Mouse (Mus musculus) effector memory CD4-positive, alpha-beta T cell, adult 7 months (primary cell): ENCODE results near the gene Prss38. TPM values are rescaled to one million over a fixed set of nuclear protein-coding genes. Genes with fewer than 3 reads are reported as not detected.

ENCODE experiments used
- polyA plus RNA-seq: library from polyadenylated mRNA; unstranded; fragments of 100-300 nt; shearing (Covaris generic); gene quantifications from one replicate; pipeline ENCODE4 v1.2.1, GENCODE M21; 2017

The Prss38 gene
- not detected for polyA plus RNA-seq

DNA sequence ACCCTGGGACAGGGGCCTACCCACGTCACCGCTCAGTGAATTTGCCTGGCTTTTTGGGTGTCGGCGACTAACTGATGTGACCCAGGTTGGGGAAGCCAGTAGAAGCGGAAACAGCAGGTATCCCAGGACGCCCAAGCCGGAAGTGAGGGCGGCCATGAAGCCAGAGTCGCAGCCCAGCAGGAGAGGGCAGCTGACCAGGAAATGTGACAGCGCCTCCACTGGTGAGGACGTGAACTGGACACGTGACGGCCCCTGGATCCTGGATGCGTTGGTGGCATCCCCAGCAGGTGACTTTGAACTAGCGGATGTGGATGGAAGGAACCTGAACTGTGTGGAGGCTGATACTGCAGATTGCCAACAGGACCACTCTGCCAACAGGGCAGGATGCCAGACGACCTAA, at the start of gene Prss38:
Gene Prss38 (minus strand): TSS at position 183 of the 400 bp plus-strand sequence.

Other genes with a start within 250 kb of the Prss38 start
- gene Obscn, start 239.3 kb downstream of the Prss38 start, polyA plus RNA-seq, result 0.12 TPM
- 11.0 TPM for gene Iba57, start 211.9 kb downstream of the Prss38 start, polyA plus RNA-seq
- gene Gjc2, start 192.4 kb downstream of the Prss38 start, polyA plus RNA-seq, result not detected
- gene Guk1, start 183.4 kb downstream of the Prss38 start, polyA plus RNA-seq, result 51.1 TPM
- gene Mrpl55, start 173.2 kb downstream of the Prss38 start, polyA plus RNA-seq, result 21.3 TPM
- 45.8 TPM for gene 2310033P09Rik, start 167.3 kb downstream of the Prss38 start, polyA plus RNA-seq
- gene Arf1, start 147.4 kb downstream of the Prss38 start, polyA plus RNA-seq, result 618 TPM
- gene Wnt3a, start 84.9 kb downstream of the Prss38 start, polyA plus RNA-seq, result 0.13 TPM
- gene Wnt9a, start 68.7 kb downstream of the Prss38 start, polyA plus RNA-seq, result not detected
- 5.4 TPM for gene Jmjd4, start 74.4 kb upstream of the Prss38 start, polyA plus RNA-seq
- 25.9 TPM for gene Snap47, start 75.5 kb upstream of the Prss38 start, polyA plus RNA-seq
- 1.9 TPM for gene Zfp867, start 96.8 kb upstream of the Prss38 start, polyA plus RNA-seq
- 19.9 TPM for gene Zkscan17, start 151.1 kb upstream of the Prss38 start, polyA plus RNA-seq
- gene Nlrp3, start 165.9 kb upstream of the Prss38 start, polyA plus RNA-seq, result not detected
- gene Olfr222, start 200.6 kb upstream of the Prss38 start, polyA plus RNA-seq, result not detected
- not detected for gene Olfr223, start 217.6 kb upstream of the Prss38 start, polyA plus RNA-seq